Mouse (Mus musculus) gastrocnemius, adult 18-20 months (tissue): Measurements from ENCODE around the gene Srgap1. TPM values are rescaled to one million over a fixed set of nuclear protein-coding genes. Genes with fewer than 3 reads are reported as not detected.
"Not testable (repeated sequence)": the region's sequence is repeated elsewhere in the genome, so short reads cannot be mapped to it uniquely, and the experiment has no call there.

Experiments
- DNase-seq: peaks from one replicate; pipeline ENCODE4 v3.0.0; 2021; ENCODE audit warnings: low spot score
- total RNA-seq, 2 experiments: library from RNA; stranded (reverse); gene quantifications; 2 replicates each; pipeline ENCODE4 v1.2.3; 2021

Gene Srgap1
- total RNA-seq, 2 experiments from 2014 or later = 0.50 to 0.62 TPM

GRCm38 (mm10) chr10:121829800-121830303, 217.3 kb downstream of the Srgap1 start:
- DNase-seq = no peak

- DNase-seq = no peak
Observed at GRCm38 (mm10) chr10:121829034-121829433, 218.1 kb downstream of the Srgap1 start.

GRCm38 (mm10) chr10:121822674-121823073, 224.4 kb downstream of the Srgap1 start:
- DNase-seq = no peak

GRCm38 (mm10) chr10:121820846-121821245, 226.3 kb downstream of the Srgap1 start:
- DNase-seq = no peak

- no peak for DNase-seq
Observed at GRCm38 (mm10) chr10:121817983-121818382, 229.1 kb downstream of the Srgap1 start.

- no peak for DNase-seq
Observed at GRCm38 (mm10) chr10:121807771-121808170, 239.3 kb downstream of the Srgap1 start.

- no peak for DNase-seq
Observed at GRCm38 (mm10) chr10:121806806-121807205, 240.3 kb downstream of the Srgap1 start.

- DNase-seq = no peak
Observed at GRCm38 (mm10) chr10:121805933-121806341, 241.2 kb downstream of the Srgap1 start.

- no peak for DNase-seq
Observed at GRCm38 (mm10) chr10:121804551-121804950, 242.6 kb downstream of the Srgap1 start.

GRCm38 (mm10) chr10:121800041-121800440, 247.1 kb downstream of the Srgap1 start:
- DNase-seq = no peak

GRCm38 (mm10) chr10:121796027-121796802, 250.9 kb downstream of the Srgap1 start:
- DNase-seq = no peak

GRCm38 (mm10) chr10:121794486-121794885, 252.6 kb downstream of the Srgap1 start:
- DNase-seq = no peak

- DNase-seq = no peak
Observed at GRCm38 (mm10) chr10:121792661-121793060, 254.5 kb downstream of the Srgap1 start.

GRCm38 (mm10) chr10:121790078-121790477, 257.0 kb downstream of the Srgap1 start:
- DNase-seq = no peak

GRCm38 (mm10) chr10:121788536-121788935, 258.6 kb downstream of the Srgap1 start:
- no peak for DNase-seq

- DNase-seq = no peak
Observed at GRCm38 (mm10) chr10:121781159-121781558, 266.0 kb downstream of the Srgap1 start.

- no peak for DNase-seq
Observed at GRCm38 (mm10) chr10:121775990-121776389, 271.1 kb downstream of the Srgap1 start.

GRCm38 (mm10) chr10:121773813-121774212, 273.3 kb downstream of the Srgap1 start:
- DNase-seq = no peak

GRCm38 (mm10) chr10:121770624-121771577, 276.2 kb downstream of the Srgap1 start:
- peak; percentile 29 for DNase-seq

- DNase-seq = no peak
Observed at GRCm38 (mm10) chr10:121769711-121770110, 277.4 kb downstream of the Srgap1 start.

GRCm38 (mm10) chr10:121767295-121767694, 279.8 kb downstream of the Srgap1 start:
- not testable (repeated sequence) for DNase-seq
